Comparison of ENCODE assay signal across 8 mouse cellular contexts in genomic region chr4:141574789-141575702, GRCm38 (mm10). TPM values are rescaled to one million over a fixed set of nuclear protein-coding genes. Genes with fewer than 3 reads are reported as not detected.
DNase-seq lines count a peak whose midpoint lies in the region; ATAC-seq lines count a peak whose summit lies in the region.

No protein-coding gene starts in this region.

- ATAC-seq in embryonic facial prominence, embryonic 12.5 days (ENCODE audit: insufficient number of reproducible peaks, insufficient read depth, low FRiP score, low TSS enrichment): 0 out of 2 replicates have a peak, but pooled peaks have one; percentile 32
- ATAC-seq in kidney, embryonic 15.5 days (replicated peaks; ENCODE audit: low FRiP score): peak; percentile 44
- ATAC-seq in limb, embryonic 15.5 days (ENCODE audit: insufficient number of reproducible peaks, low FRiP score, low TSS enrichment, low read depth): 0 out of 2 replicates have a peak, but pooled peaks have one; percentile 41

- no peak overlapping the region for H3K27ac ChIP-seq in embryonic facial prominence, embryonic 12.5 days
- H3K27ac ChIP-seq in kidney, embryonic 15.5 days: peak overlapping the region; percentile 7; the same call in 1 of the 2 replicates
- H3K27ac ChIP-seq in limb, embryonic 15.5 days: no peak overlapping the region

- H3K4me2 ChIP-seq in embryonic facial prominence, embryonic 12.5 days (replicated peaks): 0 out of 2 replicates have a peak overlapping the region, but pooled peaks have one; percentile 17
- peak overlapping the region; percentile 44; the same call in 1 of the 2 replicates for H3K4me2 ChIP-seq in kidney, embryonic 15.5 days
- H3K4me2 ChIP-seq in limb, embryonic 15.5 days: peak overlapping the region; percentile 37

- WGBS in embryonic facial prominence, embryonic 12.5 days: 39% methylated on average over 27 of the region's 27 CpGs
- 38% methylated on average over 27 of the region's 27 CpGs for WGBS in kidney, embryonic 15.5 days
- 31% methylated on average over 27 of the region's 27 CpGs for WGBS in limb, embryonic 15.5 days

- H3K4me3 ChIP-seq in embryonic facial prominence, embryonic 12.5 days: no peak overlapping the region
- H3K4me3 ChIP-seq in kidney, embryonic 15.5 days (replicated peaks): no peak overlapping the region
- H3K4me3 ChIP-seq in limb, embryonic 15.5 days: peak overlapping the region; percentile 18

- H3K36me3 ChIP-seq in embryonic facial prominence, embryonic 12.5 days: peaks cover 31% of the 10 kb centered on the region
- H3K36me3 ChIP-seq in kidney, embryonic 15.5 days: peaks cover 37% of the 10 kb centered on the region
- peaks cover 27% of the 10 kb centered on the region for H3K36me3 ChIP-seq in limb, embryonic 15.5 days
- no peaks in the 10 kb centered on the region for H3K36me3 ChIP-seq in splenic B cell, adult 2 months (ENCODE audit: control insufficient read depth, insufficient read depth, low read length, poor library complexity, severe bottlenecking)

- no peak overlapping the region for H3K9ac ChIP-seq in embryonic facial prominence, embryonic 12.5 days
- no peak overlapping the region for H3K9ac ChIP-seq in kidney, embryonic 15.5 days
- H3K9ac ChIP-seq in limb, embryonic 15.5 days: no peak overlapping the region

- 0 out of 2 replicates have a peak, but pooled peaks cover 4% of the 10 kb centered on the region for H3K4me1 ChIP-seq in embryonic facial prominence, embryonic 12.5 days
- peaks cover 38% of the 10 kb centered on the region for H3K4me1 ChIP-seq in kidney, embryonic 15.5 days
- peaks cover 20% of the 10 kb centered on the region for H3K4me1 ChIP-seq in limb, embryonic 15.5 days

- DNase-seq in A20 (ENCODE audit: low read depth, low spot score): peak; percentile 73
- peak; percentile 92 to 93 for DNase-seq in adrenal gland, postnatal 36 days
- peak; percentile 69 to 84 for DNase-seq in heart, adult 9 months (ENCODE audit: low spot score in 2 of 2)
- peak; percentile 68 to 82 for DNase-seq in natural killer cell, adult 2 months (ENCODE audit: low spot score in 2 of 2)
- DNase-seq in splenic B cell, adult 2 months (ENCODE audit: low read depth, low spot score): peak; percentile 89

- no peaks in the 10 kb centered on the region for H3K9me3 ChIP-seq in embryonic facial prominence, embryonic 12.5 days
- no peaks in the 10 kb centered on the region for H3K9me3 ChIP-seq in kidney, embryonic 15.5 days (replicated peaks)
- H3K9me3 ChIP-seq in limb, embryonic 15.5 days: no peaks in the 10 kb centered on the region

- H3K27me3 ChIP-seq in embryonic facial prominence, embryonic 12.5 days: no peaks in the 10 kb centered on the region
- H3K27me3 ChIP-seq in kidney, embryonic 15.5 days: no peaks in the 10 kb centered on the region
- no peaks in the 10 kb centered on the region for H3K27me3 ChIP-seq in limb, embryonic 15.5 days
- H3K27me3 ChIP-seq in splenic B cell, adult 2 months (ENCODE audit: control insufficient read depth, insufficient read depth, low read length, poor library complexity, severe bottlenecking): no peaks in the 10 kb centered on the region

RNA-seq across cellular contexts. Expression of gene Fblim1, which starts 30.9 kb away (rescaled TPM):
- 10 to 100 TPM in 1 of 2 experiments, 1 to 10 TPM in 1; 9.5 to 12.9 TPM for total RNA-seq in adrenal gland, postnatal 36 days (2021)
- 71.3 and 77.2 TPM in 2 replicates for polyA plus RNA-seq in embryonic facial prominence, embryonic 12.5 days (2016; fragmentation: Nextera tagmentation; extraction: Ambion mirVana)
- polyA plus RNA-seq in kidney, embryonic 15.5 days (2015; fragmentation: Nextera tagmentation; extraction: Ambion mirVana): 71.4 and 81.3 TPM in 2 replicates
- polyA plus RNA-seq in limb, embryonic 15.5 days (2015; fragmentation: Nextera tagmentation; extraction: Ambion mirVana): 27.1 and 29.3 TPM in 2 replicates

RNA-seq across cellular contexts. Expression of gene Spen, which starts 36.6 kb away (rescaled TPM):
- 10 to 100 TPM; 49.9 to 58.3 TPM for total RNA-seq in adrenal gland, postnatal 36 days (2021)
- polyA plus RNA-seq in embryonic facial prominence, embryonic 12.5 days (2016; fragmentation: Nextera tagmentation; extraction: Ambion mirVana): 15.0 and 15.9 TPM in 2 replicates
- polyA plus RNA-seq in kidney, embryonic 15.5 days (2015; fragmentation: Nextera tagmentation; extraction: Ambion mirVana): 10.3 and 11.1 TPM in 2 replicates
- 7.2 and 9.0 TPM in 2 replicates for polyA plus RNA-seq in limb, embryonic 15.5 days (2015; fragmentation: Nextera tagmentation; extraction: Ambion mirVana)

RNA-seq across cellular contexts. Expression of gene Tmem82, which starts 43.4 kb away (rescaled TPM):
- total RNA-seq in adrenal gland, postnatal 36 days (2021): 1 to 10 TPM in 1 of 2 experiments, under 1 TPM in 1; 0.79 to 1.3 TPM
- 0.54 and 0.56 TPM in 2 replicates for polyA plus RNA-seq in embryonic facial prominence, embryonic 12.5 days (2016; fragmentation: Nextera tagmentation; extraction: Ambion mirVana)
- 2.7 and 3.1 TPM in 2 replicates for polyA plus RNA-seq in kidney, embryonic 15.5 days (2015; fragmentation: Nextera tagmentation; extraction: Ambion mirVana)
- 0.20 and 0.29 TPM in 2 replicates for polyA plus RNA-seq in limb, embryonic 15.5 days (2015; fragmentation: Nextera tagmentation; extraction: Ambion mirVana)

RNA-seq across cellular contexts. Expression of gene Slc25a34, which starts 48.6 kb away (rescaled TPM):
- total RNA-seq in adrenal gland, postnatal 36 days (2021): 1 to 10 TPM; 3.0 to 7.0 TPM
- polyA plus RNA-seq in embryonic facial prominence, embryonic 12.5 days (2016; fragmentation: Nextera tagmentation; extraction: Ambion mirVana): not detected in 2 replicates
- 0.27 and 0.49 TPM in 2 replicates for polyA plus RNA-seq in kidney, embryonic 15.5 days (2015; fragmentation: Nextera tagmentation; extraction: Ambion mirVana)
- 0.14 and 0.52 TPM in 2 replicates for polyA plus RNA-seq in limb, embryonic 15.5 days (2015; fragmentation: Nextera tagmentation; extraction: Ambion mirVana)
